Mouse (Mus musculus) midbrain, embryonic 13.5 days (tissue): ENCODE results near the gene Prdm5. TPM values are rescaled to one million over a fixed set of nuclear protein-coding genes. Genes with fewer than 3 reads are reported as not detected.

Experiments used
- ATAC-seq: fragments of 200-750 bp; cut with Nextera tagmentation; 2 replicates; pipeline ENCODE4 v1.8.0; 2017; ENCODE audit warnings: mild to moderate bottlenecking, moderate TSS enrichment, moderate library complexity
- H3K27ac ChIP-seq: fragments of 300-500 bp; sonication (generic); 2 replicates; pipeline ENCODE4 v1.5.1; 2015; ENCODE audit warnings: inconsistent platforms, mild to moderate bottlenecking, moderate library complexity
- H3K27me3 ChIP-seq: fragments of 300-500 bp; sonication (generic); 2 replicates; pipeline ENCODE4 v1.6.1; 2015; ENCODE audit warnings: mild to moderate bottlenecking, inconsistent platforms
- H3K36me3 ChIP-seq: fragments of 300-500 bp; sonication (generic); 2 replicates; pipeline ENCODE4 v1.6.1; 2015; ENCODE audit warnings: mild to moderate bottlenecking, inconsistent platforms
- H3K4me1 ChIP-seq: fragments of 300-500 bp; sonication (generic); replicated peaks from 2 replicates; pipeline ENCODE4 v1.6.1; 2015; ENCODE audit warnings: inconsistent platforms
- H3K4me2 ChIP-seq: fragments of 300-500 bp; sonication (generic); replicated peaks from 2 replicates; pipeline ENCODE4 v1.6.1; 2015; ENCODE audit warnings: moderate library complexity, mild to moderate bottlenecking, inconsistent platforms
- H3K4me3 ChIP-seq: fragments of 300-500 bp; sonication (generic); replicated peaks from 2 replicates; pipeline ENCODE4 v1.5.1; 2015; ENCODE audit warnings: mild to moderate bottlenecking, inconsistent platforms
- H3K9ac ChIP-seq: fragments of 300-500 bp; sonication (generic); replicated peaks from 2 replicates; pipeline ENCODE4 v1.6.1; 2015; ENCODE audit warnings: mild to moderate bottlenecking, inconsistent platforms
- H3K9me3 ChIP-seq: fragments of 300-500 bp; sonication (generic); 2 replicates; pipeline ENCODE4 v1.6.1; 2016; ENCODE audit warnings: mild to moderate bottlenecking, inconsistent platforms
- WGBS: fragments of 180-500 bp; shearing (Covaris S2); methylation state at CpG from one replicate; pipeline ENCODE4 v1.1.7; 2015; 5-methylcytosine and 5-hydroxymethylcytosine counted together
- polyA plus RNA-seq: library from polyadenylated mRNA; unstranded; fragments of >200 nt; fragmentation: Nextera tagmentation; extraction: Ambion mirVana; gene quantifications from 2 replicates; pipeline ENCODE4 v1.2.1, GENCODE M21; 2015

Gene Prdm5
- polyA plus RNA-seq, 1 experiment from 2014 or later, result 6.8 TPM

- no peaks in the 10 kb centered on the region for H3K9me3 ChIP-seq
- H3K4me2 ChIP-seq, result no peak overlapping the region
- no peak overlapping the region for H3K4me3 ChIP-seq
- 82% methylated on average over 1 of the region's 1 CpGs for WGBS
- H3K4me1 ChIP-seq, result peaks cover 4% of the 10 kb centered on the region; the same call in 1 of the 2 replicates
- H3K9ac ChIP-seq, result no peak overlapping the region
- H3K36me3 ChIP-seq, result 0 out of 2 replicates have a peak, but pooled peaks cover 2% of the 10 kb centered on the region
- ATAC-seq, result no peak
- H3K27ac ChIP-seq, result no peak overlapping the region
- no peaks in the 10 kb centered on the region for H3K27me3 ChIP-seq
Observed at GRCm38 (mm10) chr6:65878300-65878699, 99.5 kb downstream of the Prdm5 start.

GRCm38 (mm10) chr6:65888835-65889234 lies 110.0 kb downstream of the Prdm5 start:
- H3K27me3 ChIP-seq, result no peaks in the 10 kb centered on the region
- H3K4me1 ChIP-seq, result no peaks in the 10 kb centered on the region
- H3K4me2 ChIP-seq, result no peak overlapping the region
- no peak for ATAC-seq
- no peaks in the 10 kb centered on the region for H3K9me3 ChIP-seq
- 91% methylated on average over 1 of the region's 1 CpGs for WGBS
- no peaks in the 10 kb centered on the region for H3K36me3 ChIP-seq
- no peak overlapping the region for H3K9ac ChIP-seq
- no peak overlapping the region for H3K4me3 ChIP-seq
- no peak overlapping the region for H3K27ac ChIP-seq

- no peaks in the 10 kb centered on the region for H3K4me1 ChIP-seq
- H3K4me2 ChIP-seq, result no peak overlapping the region
- H3K36me3 ChIP-seq, result 0 out of 2 replicates have a peak, but pooled peaks cover 2% of the 10 kb centered on the region
- no peaks in the 10 kb centered on the region for H3K9me3 ChIP-seq
- H3K9ac ChIP-seq, result no peak overlapping the region
- no peak overlapping the region for H3K27ac ChIP-seq
- H3K27me3 ChIP-seq, result no peaks in the 10 kb centered on the region
- no peak for ATAC-seq
- H3K4me3 ChIP-seq, result no peak overlapping the region
- 76% methylated on average over 4 of the region's 4 CpGs for WGBS
Observed at GRCm38 (mm10) chr6:65892045-65892660, 113.4 kb downstream of the Prdm5 start.

GRCm38 (mm10) chr6:65906657-65907182 lies 127.9 kb downstream of the Prdm5 start:
- Histone ChIP-seq H3K9me3 (no peaks in the 10 kb centered on the region), H3K27ac (no peak overlapping the region), H3K4me1 (no peaks in the 10 kb centered on the region), H3K27me3 (no peaks in the 10 kb centered on the region), H3K4me2 (no peak overlapping the region), H3K4me3 (no peak overlapping the region), H3K9ac (no peak overlapping the region), H3K36me3 (no peaks in the 10 kb centered on the region)
- ATAC-seq, result no peak
- 88% methylated on average over 2 of the region's 2 CpGs for WGBS

GRCm38 (mm10) chr6:65915421-65915820 lies 136.6 kb downstream of the Prdm5 start:
- Histone ChIP-seq H3K4me1 (no peaks in the 10 kb centered on the region), H3K4me2 (no peak overlapping the region), H3K9ac (no peak overlapping the region), H3K27me3 (no peaks in the 10 kb centered on the region), H3K36me3 (no peaks in the 10 kb centered on the region), H3K27ac (no peak overlapping the region), H3K9me3 (no peaks in the 10 kb centered on the region), H3K4me3 (no peak overlapping the region)
- WGBS, result 80% methylated on average over 5 of the region's 5 CpGs
- ATAC-seq, result no peak

- Histone ChIP-seq H3K9ac (no peak overlapping the region), H3K9me3 (no peaks in the 10 kb centered on the region), H3K4me2 (no peak overlapping the region), H3K36me3 (no peaks in the 10 kb centered on the region), H3K4me3 (no peak overlapping the region), H3K4me1 (no peaks in the 10 kb centered on the region), H3K27me3 (no peaks in the 10 kb centered on the region), H3K27ac (no peak overlapping the region)
- 90% methylated on average over 3 of the region's 3 CpGs for WGBS
- ATAC-seq, result no peak
Observed at GRCm38 (mm10) chr6:65921703-65922102, 142.9 kb downstream of the Prdm5 start.

GRCm38 (mm10) chr6:65923501-65924084 lies 144.8 kb downstream of the Prdm5 start:
- 87% methylated on average over 4 of the region's 4 CpGs for WGBS
- H3K36me3 ChIP-seq, result no peaks in the 10 kb centered on the region
- no peaks in the 10 kb centered on the region for H3K27me3 ChIP-seq
- no peak overlapping the region for H3K4me2 ChIP-seq
- H3K4me3 ChIP-seq, result no peak overlapping the region
- no peaks in the 10 kb centered on the region for H3K9me3 ChIP-seq
- H3K9ac ChIP-seq, result no peak overlapping the region
- no peak overlapping the region for H3K27ac ChIP-seq
- no peak for ATAC-seq
- no peaks in the 10 kb centered on the region for H3K4me1 ChIP-seq

- Histone ChIP-seq H3K4me2 (no peak overlapping the region), H3K4me1 (no peaks in the 10 kb centered on the region), H3K36me3 (no peaks in the 10 kb centered on the region), H3K9ac (no peak overlapping the region), H3K9me3 (no peaks in the 10 kb centered on the region), H3K27me3 (no peaks in the 10 kb centered on the region), H3K4me3 (no peak overlapping the region), H3K27ac (no peak overlapping the region)
- 82% methylated on average over 3 of the region's 3 CpGs for WGBS
- ATAC-seq, result no peak
Observed at GRCm38 (mm10) chr6:65925737-65926333, 147.0 kb downstream of the Prdm5 start.

- H3K9me3 ChIP-seq, result no peaks in the 10 kb centered on the region
- H3K4me3 ChIP-seq, result no peak overlapping the region
- peaks cover 12% of the 10 kb centered on the region for H3K4me1 ChIP-seq
- H3K36me3 ChIP-seq, result no peaks in the 10 kb centered on the region
- H3K27me3 ChIP-seq, result no peaks in the 10 kb centered on the region
- H3K4me2 ChIP-seq, result no peak overlapping the region
- no peak for ATAC-seq
- H3K9ac ChIP-seq, result no peak overlapping the region
- WGBS, result 88% methylated on average over 1 of the region's 1 CpGs
- H3K27ac ChIP-seq, result no peak overlapping the region
Observed at GRCm38 (mm10) chr6:65930523-65930922, 151.7 kb downstream of the Prdm5 start.

- Histone ChIP-seq H3K36me3 (no peaks in the 10 kb centered on the region), H3K27ac (0 out of 2 replicates have a peak overlapping the region, but pooled peaks have one; percentile 35), H3K4me2 (no peak overlapping the region), H3K27me3 (no peaks in the 10 kb centered on the region), H3K9ac (no peak overlapping the region), H3K4me1 (peaks cover 12% of the 10 kb centered on the region), H3K4me3 (no peak overlapping the region), H3K9me3 (no peaks in the 10 kb centered on the region)
- WGBS, result 10% methylated on average over 1 of the region's 1 CpGs
- ATAC-seq, result peak; percentile 68
Observed at GRCm38 (mm10) chr6:65932776-65933175, 154.0 kb downstream of the Prdm5 start.

GRCm38 (mm10) chr6:65933177-65933576 lies 154.4 kb downstream of the Prdm5 start:
- H3K9ac ChIP-seq, result no peak overlapping the region
- no peak overlapping the region for H3K4me2 ChIP-seq
- peak; percentile 93 for ATAC-seq
- no peaks in the 10 kb centered on the region for H3K27me3 ChIP-seq
- WGBS, result 2% methylated on average over 4 of the region's 4 CpGs
- no peaks in the 10 kb centered on the region for H3K36me3 ChIP-seq
- no peak overlapping the region for H3K27ac ChIP-seq
- no peaks in the 10 kb centered on the region for H3K9me3 ChIP-seq
- H3K4me1 ChIP-seq, result peaks cover 12% of the 10 kb centered on the region
- no peak overlapping the region for H3K4me3 ChIP-seq

- Histone ChIP-seq H3K27me3 (no peaks in the 10 kb centered on the region), H3K4me3 (no peak overlapping the region), H3K9me3 (no peaks in the 10 kb centered on the region), H3K4me1 (peaks cover 12% of the 10 kb centered on the region), H3K36me3 (no peaks in the 10 kb centered on the region), H3K4me2 (no peak overlapping the region), H3K27ac (no peak overlapping the region), H3K9ac (no peak overlapping the region)
- no peak for ATAC-seq
- 91% methylated on average over 7 of the region's 7 CpGs for WGBS
Observed at GRCm38 (mm10) chr6:65935566-65936281, 156.9 kb downstream of the Prdm5 start.
